Mouse (Mus musculus) heart, adult 2 months (tissue): ENCODE results near the gene Ppp2r5b.

Source experiments
- CTCF ChIP-seq: fragments of 200-600 bp; IDR thresholded peaks from 2 replicates; pipeline ENCODE4 v1.8.1; 2022; ENCODE audit warnings: antibody characterized with exemption, mild to moderate bottlenecking, moderate library complexity
- EP300 ChIP-seq: fragments of 200-500 bp; IDR thresholded peaks from 2 replicates; pipeline ENCODE4 v1.6.1; 2011; ENCODE audit warnings: low read depth, low read length, control low read depth; ENCODE audit not compliant: insufficient read depth
- POLR2A ChIP-seq: fragments of 200-500 bp; IDR thresholded peaks from 2 replicates; pipeline ENCODE4 v1.6.1; 2011; ENCODE audit warnings: mild to moderate bottlenecking, low read depth, low read length, control low read depth; ENCODE audit not compliant: insufficient read depth

GRCm38 (mm10) chr19:6184131-6184530 lies 51.5 kb downstream of the Ppp2r5b start, which contains the start of gene Majin:
- TF ChIP-seq EP300 (no peak), CTCF (no peak), POLR2A (no peak)
